Mouse (Mus musculus) liver, postnatal 0 days (tissue): ENCODE measurements around the gene Rph3al. TPM values are rescaled to one million over a fixed set of nuclear protein-coding genes. Genes with fewer than 3 reads are reported as not detected.

Experiments
- ATAC-seq: fragments of 200-750 bp; cut with Nextera tagmentation; 2 replicates; pipeline ENCODE4 v1.8.0; 2017; ENCODE audit warnings: mild to moderate bottlenecking, moderate library complexity
- DNase-seq: peaks from one replicate; pipeline ENCODE4 v3.0.0-alpha.2; 2016
- H3K27ac ChIP-seq: fragments of 300-500 bp; sonication (generic); 2 replicates; pipeline ENCODE4 v1.5.1; 2014; ENCODE audit warnings: antibody characterized with exemption, moderate library complexity, mild to moderate bottlenecking, low read depth
- H3K27me3 ChIP-seq: fragments of 300-500 bp; sonication (generic); 2 replicates; pipeline ENCODE4 v1.6.1; 2014; ENCODE audit warnings: low read length, control low read depth, mixed read lengths; ENCODE audit not compliant: insufficient read depth
- H3K36me3 ChIP-seq: fragments of 300-500 bp; sonication (generic); replicated peaks from 2 replicates; pipeline ENCODE4 v1.6.1; 2014; ENCODE audit warnings: mild to moderate bottlenecking, control low read depth, low read length, moderate library complexity, mixed read lengths; ENCODE audit not compliant: insufficient read depth
- H3K4me1 ChIP-seq: fragments of 300-500 bp; sonication (generic); 2 replicates; pipeline ENCODE4 v1.6.1; 2014; ENCODE audit warnings: antibody characterized with exemption, mild to moderate bottlenecking, control low read depth; ENCODE audit not compliant: insufficient read depth
- H3K4me2 ChIP-seq: fragments of 300-500 bp; sonication (generic); 2 replicates; pipeline ENCODE4 v1.6.1; 2014; ENCODE audit warnings: low read depth, mild to moderate bottlenecking, low read length, moderate library complexity, mixed read lengths
- H3K4me3 ChIP-seq: fragments of 300-500 bp; sonication (generic); 2 replicates; pipeline ENCODE4 v1.5.1; 2014; ENCODE audit warnings: low read depth, low read length
- H3K9ac ChIP-seq: fragments of 300-500 bp; sonication (generic); replicated peaks from 2 replicates; pipeline ENCODE4 v1.6.1; 2014; ENCODE audit warnings: mild to moderate bottlenecking, moderate library complexity
- H3K9me3 ChIP-seq: fragments of 300-500 bp; sonication (generic); 2 replicates; pipeline ENCODE4 v1.6.1; 2016; ENCODE audit warnings: mild to moderate bottlenecking, control low read depth, low read length, mixed read lengths
- CTCF ChIP-seq: sonication (generic); IDR thresholded peaks from 2 replicates; pipeline ENCODE4 v1.5.1; 2016; ENCODE audit warnings: antibody characterized with exemption, low read depth
- EP300 ChIP-seq: IDR thresholded peaks from 2 replicates; pipeline ENCODE4 v1.6.1; 2016; ENCODE audit warnings: antibody characterized with exemption, low read depth, mild to moderate bottlenecking
- WGBS: fragments of 180-500 bp; shearing (Covaris S2); extraction: QIAGEN DNeasy Blood & Tissue Kit; methylation state at CpG from one replicate; pipeline ENCODE4 v1.1.7; 2014; ENCODE audit not compliant: insufficient replicate concordance; 5-methylcytosine and 5-hydroxymethylcytosine counted together
- polyA plus RNA-seq: library from polyadenylated mRNA; unstranded; fragments of >200 nt; fragmentation: Nextera tagmentation; extraction: Ambion mirVana; gene quantifications from 2 replicates; pipeline ENCODE4 v1.2.1, GENCODE M21; 2015

Rph3al gene
- polyA plus RNA-seq, 1 experiment from 2014 or later = 0.83 TPM

- Histone ChIP-seq H3K9ac (no peak overlapping the region), H3K9me3 (no peaks in the 10 kb centered on the region), H3K27me3 (no peaks in the 10 kb centered on the region), H3K36me3 (no peaks in the 10 kb centered on the region), H3K27ac (no peak overlapping the region), H3K4me2 (no peak overlapping the region), H3K4me3 (no peak overlapping the region), H3K4me1 (no peaks in the 10 kb centered on the region)
- no peak for DNase-seq
- TF ChIP-seq CTCF = no peak
- no peak for TF ChIP-seq EP300
- 72% methylated on average over 7 of the region's 7 CpGs for whole genome bisulfite sequencing
- ATAC-seq = no peak
Observed at GRCm38 (mm10) chr11:75846589-75846988, 91.6 kb downstream of the Rph3al start.

- 49% methylated on average over 7 of the region's 7 CpGs for WGBS
- H3K36me3 ChIP-seq = no peaks in the 10 kb centered on the region
- no peaks in the 10 kb centered on the region for H3K9me3 ChIP-seq
Observed at GRCm38 (mm10) chr11:75845675-75846074, 92.6 kb downstream of the Rph3al start.

GRCm38 (mm10) chr11:75842904-75843619, 95.2 kb downstream of the Rph3al start:
- Histone ChIP-seq H3K4me1 (no peaks in the 10 kb centered on the region), H3K9me3 (no peaks in the 10 kb centered on the region), H3K4me3 (no peak overlapping the region), H3K27ac (no peak overlapping the region), H3K36me3 (no peaks in the 10 kb centered on the region), H3K9ac (no peak overlapping the region), H3K27me3 (no peaks in the 10 kb centered on the region), H3K4me2 (no peak overlapping the region)
- no peak for TF ChIP-seq EP300
- no peak for TF ChIP-seq CTCF
- ATAC-seq (no peak), DNase-seq (no peak)
- 81% methylated on average over 4 of the region's 4 CpGs for WGBS

More at GRCm38 (mm10) chr11:75845675-75846074, 92.6 kb downstream of the Rph3al start:
- Histone ChIP-seq H3K4me1 (no peaks in the 10 kb centered on the region), H3K27me3 (no peaks in the 10 kb centered on the region), H3K9ac (no peak overlapping the region), H3K27ac (no peak overlapping the region), H3K4me2 (no peak overlapping the region), H3K4me3 (no peak overlapping the region)
- DNase-seq = no peak
- no peak for ATAC-seq
- TF ChIP-seq EP300 = no peak

GRCm38 (mm10) chr11:75841503-75841902, 96.7 kb downstream of the Rph3al start:
- no peak for DNase-seq
- Histone ChIP-seq H3K27ac (no peak overlapping the region), H3K36me3 (no peaks in the 10 kb centered on the region), H3K9ac (no peak overlapping the region), H3K4me1 (no peaks in the 10 kb centered on the region), H3K27me3 (no peaks in the 10 kb centered on the region), H3K4me3 (no peak overlapping the region), H3K4me2 (no peak overlapping the region), H3K9me3 (no peaks in the 10 kb centered on the region)
- TF ChIP-seq CTCF (no peak), EP300 (no peak)
- ATAC-seq = no peak
- whole genome bisulfite sequencing = 75% methylated on average over 3 of the region's 3 CpGs

GRCm38 (mm10) chr11:75839536-75840430, 98.4 kb downstream of the Rph3al start:
- no peak for ATAC-seq
- no peak overlapping the region for H3K4me2 ChIP-seq
- H3K27ac ChIP-seq = no peak overlapping the region
- no peak overlapping the region for H3K4me3 ChIP-seq
- TF ChIP-seq CTCF (no peak), EP300 (no peak)
- DNase-seq = no peak
- H3K4me1 ChIP-seq = no peaks in the 10 kb centered on the region
- 75% methylated on average over 12 of the region's 12 CpGs for WGBS
- H3K27me3 ChIP-seq = no peaks in the 10 kb centered on the region
- no peaks in the 10 kb centered on the region for H3K9me3 ChIP-seq
- no peaks in the 10 kb centered on the region for H3K36me3 ChIP-seq
- H3K9ac ChIP-seq = no peak overlapping the region

- Histone ChIP-seq H3K4me3 (no peak overlapping the region), H3K4me1 (no peaks in the 10 kb centered on the region), H3K9me3 (no peaks in the 10 kb centered on the region), H3K27me3 (no peaks in the 10 kb centered on the region), H3K4me2 (no peak overlapping the region), H3K36me3 (no peaks in the 10 kb centered on the region), H3K9ac (no peak overlapping the region), H3K27ac (no peak overlapping the region)
- no peak for TF ChIP-seq EP300
- no peak for TF ChIP-seq CTCF
- WGBS = 62% methylated on average over 10 of the region's 10 CpGs
- ATAC-seq = no peak
- DNase-seq = no peak
Observed at GRCm38 (mm10) chr11:75838861-75839426, 99.3 kb downstream of the Rph3al start.
